Mouse (Mus musculus): Measurements from ENCODE around the gene Prrg2.
A peak's percentile ranks its signal among the peaks of the same experiment; 100 is the strongest.

Prrg2 gene

DNA sequence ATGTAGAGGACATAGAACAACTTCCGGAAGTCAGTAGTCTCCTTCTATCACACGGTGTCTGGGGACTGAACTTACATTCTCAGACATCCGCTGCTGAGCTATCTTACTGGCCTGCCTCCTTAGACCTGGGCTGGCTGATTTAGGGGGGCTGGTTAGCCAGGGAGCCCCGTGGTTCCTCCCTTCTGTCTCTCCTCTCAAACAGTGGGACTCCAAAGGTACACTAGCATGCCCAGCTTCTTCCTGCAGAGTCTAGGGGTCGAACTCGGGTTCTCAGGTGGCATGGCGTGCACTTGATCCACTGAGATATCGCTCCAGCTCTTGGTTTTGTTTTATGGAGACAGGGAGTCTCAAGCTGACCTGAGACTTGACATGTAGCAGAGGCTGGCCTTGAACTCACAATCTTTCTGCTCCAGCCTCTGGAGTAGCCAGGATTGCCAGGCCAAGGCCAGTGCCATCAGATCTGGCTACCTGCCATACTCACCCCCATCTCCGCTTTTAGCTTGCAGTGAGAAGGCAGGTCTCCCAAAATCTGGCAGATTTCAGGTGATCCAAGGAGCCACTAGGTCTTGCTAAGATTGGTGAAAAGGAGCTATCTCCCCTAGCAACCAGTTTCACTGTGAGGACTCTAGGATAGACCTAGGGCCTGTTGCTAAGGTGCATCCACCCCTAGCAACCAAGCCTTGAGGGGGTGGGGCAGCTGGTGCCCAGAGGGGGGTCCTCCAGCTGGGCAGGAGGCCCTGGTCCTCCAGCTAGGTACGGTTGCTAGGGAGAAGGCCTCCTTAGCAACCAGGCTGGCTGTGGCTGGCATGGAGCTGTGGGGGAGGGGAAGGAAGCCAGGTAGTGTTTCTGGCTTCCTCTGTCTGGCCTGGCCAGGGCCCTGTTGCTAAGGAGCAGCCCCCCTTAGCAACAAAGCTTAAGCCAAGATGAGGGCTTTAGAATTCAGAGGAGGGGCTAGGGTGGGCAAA, 3.6 kb downstream of the Prrg2 start:
- DNase-seq (ENCODE audit: low read depth, low spot score), result no peak

DNA sequence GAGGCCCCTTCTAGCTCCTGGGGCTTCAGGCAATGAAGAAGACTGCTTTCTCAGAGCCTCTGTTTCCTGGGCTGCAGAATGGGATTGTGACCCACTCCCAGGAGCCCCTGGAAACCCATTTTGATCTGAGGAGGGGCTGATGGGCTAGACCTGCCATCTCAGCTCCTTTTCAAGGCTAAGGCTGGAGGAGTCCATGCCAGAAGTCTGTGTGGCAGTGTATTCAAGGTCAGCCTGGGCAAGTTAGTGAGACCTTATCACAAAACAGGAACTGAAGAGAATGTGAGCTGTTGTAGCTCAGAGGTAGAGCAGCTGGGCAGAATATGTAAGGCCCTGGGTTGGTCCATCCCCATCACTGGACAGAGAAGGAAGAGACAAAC, 5.5 kb downstream of the Prrg2 start:
- DNase-seq (ENCODE audit: low read depth, low spot score), result no peak

DNA sequence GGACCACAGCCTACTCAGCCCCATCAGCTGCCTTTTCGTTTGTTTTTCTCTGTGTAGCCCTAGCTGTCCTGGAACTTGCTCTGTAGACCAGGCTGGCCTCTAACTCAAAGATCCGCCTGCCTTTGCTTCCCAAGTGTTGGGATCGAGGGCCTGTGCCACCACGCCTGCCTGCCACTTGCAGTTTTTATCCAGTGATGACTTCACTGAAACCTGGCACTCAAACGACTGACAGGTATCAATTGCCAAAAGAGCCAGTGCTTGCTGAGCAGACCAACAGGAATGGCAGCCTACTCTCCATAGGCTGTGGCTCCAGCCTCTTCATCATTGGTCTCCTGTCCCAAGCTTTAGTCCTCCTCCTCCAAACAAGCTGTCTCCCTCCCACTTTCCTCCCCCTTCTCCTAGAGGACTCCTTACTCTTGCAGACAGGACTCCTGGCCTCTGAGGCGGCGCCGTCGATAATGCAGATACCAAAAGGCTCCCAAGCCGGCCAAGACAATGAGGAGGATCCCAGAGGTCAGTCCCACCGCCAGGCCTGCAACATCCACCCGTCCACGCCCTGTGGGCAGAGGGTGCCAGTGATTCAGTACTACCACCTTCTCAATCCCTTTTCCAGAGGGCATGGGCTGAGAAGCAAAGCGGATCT, 6.0 kb downstream of the Prrg2 start:
- no peak for DNase-seq (ENCODE audit: low read depth, low spot score)

DNA sequence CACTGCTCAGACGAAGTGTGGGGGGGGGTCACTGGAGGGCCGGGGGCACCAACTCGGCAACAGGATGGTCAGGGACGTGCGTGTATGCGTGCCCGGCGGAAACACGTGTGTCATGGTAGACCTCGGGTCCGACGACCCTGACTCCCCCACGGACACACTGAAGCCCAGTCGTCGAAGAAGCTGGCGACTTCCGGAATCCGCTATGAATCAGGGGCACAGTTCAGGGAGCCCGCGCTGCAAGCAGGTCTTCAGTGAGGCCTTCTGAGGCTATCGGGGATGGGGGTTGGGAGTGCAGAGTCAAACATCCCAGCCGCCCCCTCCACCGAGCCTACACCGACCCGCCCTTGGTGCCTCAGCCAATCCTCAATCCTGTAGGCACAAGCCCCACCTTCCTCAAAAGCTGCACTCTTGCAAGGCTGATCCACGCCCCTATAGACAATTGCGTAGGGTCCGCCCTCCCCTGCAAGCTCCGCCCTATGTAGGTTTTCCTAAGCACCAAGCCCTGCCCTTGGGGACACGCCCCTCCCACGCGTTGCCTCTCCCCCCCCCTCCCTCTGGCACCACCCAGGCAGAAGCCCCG, 8.5 kb downstream of the Prrg2 start:
- DNase-seq (ENCODE audit: low read depth, low spot score), result peak; percentile 85

DNA sequence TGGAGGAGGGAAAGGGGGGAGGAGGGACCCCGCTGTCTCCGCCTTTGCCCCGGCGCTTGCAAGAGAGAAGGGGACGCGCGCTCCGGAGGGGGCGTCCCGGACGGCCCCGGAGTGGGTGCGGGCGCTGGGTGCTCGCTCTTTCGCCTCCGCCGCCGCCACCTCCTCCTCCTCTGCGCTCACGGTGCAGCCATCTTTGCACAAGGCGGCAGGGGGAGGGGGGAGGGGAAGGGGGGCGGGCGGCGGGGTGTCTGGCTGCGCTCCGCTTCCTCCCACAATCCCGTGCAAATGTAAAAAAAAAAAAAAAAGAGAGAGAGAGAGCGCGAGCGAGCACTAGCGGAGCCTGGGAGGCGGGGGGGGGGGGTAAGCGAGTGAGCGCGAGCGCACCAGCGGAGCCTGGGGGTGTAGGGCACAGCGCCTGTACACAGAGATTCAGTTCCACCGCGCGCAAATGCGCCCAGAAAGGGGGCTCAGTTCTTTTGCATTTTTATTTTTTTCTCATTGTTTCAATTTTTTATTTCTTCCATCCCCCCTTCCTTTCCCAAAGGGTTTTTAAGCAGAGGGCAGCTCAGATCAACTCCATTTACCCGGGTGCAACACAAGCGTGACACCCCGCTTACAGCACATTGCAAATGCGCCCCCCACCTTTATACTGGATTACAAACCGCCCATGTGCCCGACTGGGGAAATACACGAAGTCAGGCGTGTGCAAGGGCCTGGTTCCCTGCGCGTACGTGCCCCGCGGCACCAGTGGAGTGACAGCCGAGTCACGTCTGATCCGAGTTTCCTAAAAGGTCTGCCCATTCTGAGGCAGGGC, 9.2 kb downstream of the Prrg2 start:
- peak; percentile 71 for DNase-seq (ENCODE audit: low read depth, low spot score)

DNA sequence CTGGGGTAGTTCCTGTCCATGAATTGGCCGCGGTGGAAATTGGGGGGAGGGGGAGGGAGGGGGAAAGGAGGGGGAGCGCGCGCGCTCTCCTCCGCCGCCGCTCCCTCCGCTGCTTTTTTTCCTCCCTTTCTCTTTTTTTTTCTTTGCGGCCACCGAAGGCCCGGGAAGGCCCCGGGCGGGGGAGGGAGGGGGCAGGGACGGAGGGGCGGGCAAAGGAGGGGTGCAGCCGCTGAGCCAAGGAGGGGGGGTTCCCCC, 9.7 kb downstream of the Prrg2 start, which contains the start of gene Prr12:
Gene Prr12 (minus strand): TSS at position 20 of the 255 bp plus-strand sequence.
- peak; percentile 33 for DNase-seq (ENCODE audit: low read depth, low spot score)

DNA sequence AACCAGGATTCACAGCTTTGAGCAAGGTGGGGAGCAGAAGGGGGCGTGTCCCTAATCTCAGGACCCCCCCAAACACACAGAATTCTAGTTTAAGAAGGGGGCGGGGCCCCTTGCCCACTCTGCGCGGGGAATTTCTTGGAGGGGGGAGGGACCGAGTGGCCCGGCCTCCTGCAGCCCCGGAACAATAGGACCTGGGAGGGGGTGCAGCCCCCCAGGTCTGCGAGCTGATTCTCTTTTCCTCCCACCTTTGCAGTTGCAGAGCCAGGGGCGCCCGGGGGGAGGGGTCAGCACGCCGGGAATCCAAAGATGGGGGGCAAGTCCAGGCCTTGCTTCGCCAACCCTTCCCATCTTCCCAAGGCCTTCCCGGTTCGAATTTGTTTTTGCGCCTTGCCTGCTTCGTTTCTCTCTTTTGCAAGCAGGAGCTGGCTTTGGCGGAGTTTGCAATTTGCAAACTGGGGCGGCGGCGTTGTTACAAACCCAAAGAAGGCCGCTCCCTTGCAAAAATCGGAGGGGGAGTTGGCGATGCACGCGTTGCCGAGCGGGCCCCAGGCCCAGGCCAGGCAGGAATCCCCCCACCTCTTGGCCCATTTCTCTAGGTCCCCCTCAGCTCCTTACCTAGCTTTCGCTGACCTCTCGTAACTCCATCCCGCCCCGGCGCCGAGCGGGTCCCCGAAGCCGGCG, 10.2 kb downstream of the Prrg2 start:
- DNase-seq (ENCODE audit: low read depth, low spot score), result no peak

DNA sequence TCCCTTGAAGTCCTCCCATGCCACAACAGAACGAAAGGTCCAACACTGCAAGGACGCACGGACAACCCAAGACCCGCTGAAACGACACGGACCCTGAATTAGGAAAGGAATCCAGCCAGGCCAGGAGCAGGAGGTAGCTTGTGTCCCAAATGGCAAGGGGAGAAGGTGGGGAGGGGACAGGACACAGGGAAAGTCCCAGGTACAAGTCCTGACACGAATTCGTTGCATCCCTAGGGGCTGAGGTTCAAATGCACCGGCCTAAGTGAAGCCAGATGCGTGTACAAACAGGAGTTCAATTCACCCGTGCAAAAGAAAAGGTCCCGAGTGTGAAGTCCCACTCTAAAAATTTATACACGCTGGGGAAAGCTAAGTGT, 10.9 kb downstream of the Prrg2 start:
- DNase-seq (ENCODE audit: low read depth, low spot score), result no peak

DNA sequence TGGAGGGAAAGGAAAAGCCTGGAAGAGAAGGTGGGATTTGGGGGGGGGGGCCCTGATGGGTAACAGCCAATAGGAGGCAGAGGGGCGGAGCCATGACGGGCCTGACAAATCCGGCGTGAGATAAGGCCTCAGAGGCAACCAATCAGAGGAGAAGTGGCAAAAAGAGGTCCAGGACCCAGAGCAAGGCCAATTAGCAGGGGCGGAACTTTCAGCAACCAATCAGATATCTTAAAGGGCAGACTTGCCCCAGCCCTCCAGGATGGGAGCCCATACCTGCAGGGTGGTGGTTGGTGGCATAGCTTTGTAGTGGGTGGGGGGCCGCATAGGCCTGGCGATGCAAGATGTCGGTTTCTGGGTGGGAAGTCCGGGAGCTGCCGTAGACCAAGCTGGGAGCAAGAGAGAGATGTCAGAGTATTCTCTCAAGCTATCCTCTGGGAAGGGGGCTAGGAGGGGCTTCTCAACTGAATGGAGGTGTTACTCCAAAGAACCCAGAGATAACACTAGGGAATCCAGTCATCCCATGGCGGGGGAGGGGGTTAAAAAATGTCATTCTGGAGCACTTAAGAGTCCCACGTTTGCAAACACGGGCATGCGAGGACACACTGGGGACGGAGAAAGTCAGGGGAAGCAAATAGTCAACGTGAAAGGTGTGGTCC, 11.4 kb downstream of the Prrg2 start:
- peak; percentile 76 for DNase-seq (ENCODE audit: low read depth, low spot score)

DNA sequence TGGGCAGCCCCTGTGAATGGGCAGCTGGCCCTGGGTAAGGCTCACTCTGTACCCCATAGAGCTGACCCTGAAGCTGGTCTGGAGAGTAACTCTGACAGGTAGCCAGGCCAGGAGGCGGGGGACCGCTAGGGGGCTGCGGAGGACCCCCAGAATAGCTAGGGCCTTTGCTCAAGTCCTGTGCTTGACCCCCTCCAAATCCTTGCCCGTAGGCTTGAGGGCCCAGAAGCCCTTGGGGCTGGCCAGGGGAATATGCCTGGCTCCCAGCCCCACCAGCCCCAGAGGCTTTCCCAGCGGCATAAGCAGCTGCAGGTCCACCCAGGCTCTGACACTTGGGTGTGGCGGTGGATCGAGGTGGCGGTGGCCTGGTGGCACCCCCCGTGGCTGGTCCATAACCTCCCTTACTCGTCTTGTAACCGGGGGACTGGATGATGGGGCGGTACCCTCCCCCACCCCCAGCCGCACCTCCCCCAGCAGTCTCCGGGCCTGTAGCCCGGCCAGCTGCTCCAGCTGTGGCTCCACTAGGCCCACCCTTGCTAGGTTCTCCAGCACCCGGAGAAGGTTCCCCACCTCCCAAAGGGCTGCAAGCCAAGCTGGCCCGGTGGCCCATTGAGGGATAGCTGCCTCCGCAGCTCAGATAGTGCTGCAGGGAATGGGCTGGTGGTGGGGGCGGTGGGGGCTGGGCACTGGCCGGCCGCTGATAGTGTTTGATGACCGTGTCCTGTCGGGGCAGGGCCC, 13.4 kb downstream of the Prrg2 start:
- DNase-seq (ENCODE audit: low read depth, low spot score), result no peak

DNA sequence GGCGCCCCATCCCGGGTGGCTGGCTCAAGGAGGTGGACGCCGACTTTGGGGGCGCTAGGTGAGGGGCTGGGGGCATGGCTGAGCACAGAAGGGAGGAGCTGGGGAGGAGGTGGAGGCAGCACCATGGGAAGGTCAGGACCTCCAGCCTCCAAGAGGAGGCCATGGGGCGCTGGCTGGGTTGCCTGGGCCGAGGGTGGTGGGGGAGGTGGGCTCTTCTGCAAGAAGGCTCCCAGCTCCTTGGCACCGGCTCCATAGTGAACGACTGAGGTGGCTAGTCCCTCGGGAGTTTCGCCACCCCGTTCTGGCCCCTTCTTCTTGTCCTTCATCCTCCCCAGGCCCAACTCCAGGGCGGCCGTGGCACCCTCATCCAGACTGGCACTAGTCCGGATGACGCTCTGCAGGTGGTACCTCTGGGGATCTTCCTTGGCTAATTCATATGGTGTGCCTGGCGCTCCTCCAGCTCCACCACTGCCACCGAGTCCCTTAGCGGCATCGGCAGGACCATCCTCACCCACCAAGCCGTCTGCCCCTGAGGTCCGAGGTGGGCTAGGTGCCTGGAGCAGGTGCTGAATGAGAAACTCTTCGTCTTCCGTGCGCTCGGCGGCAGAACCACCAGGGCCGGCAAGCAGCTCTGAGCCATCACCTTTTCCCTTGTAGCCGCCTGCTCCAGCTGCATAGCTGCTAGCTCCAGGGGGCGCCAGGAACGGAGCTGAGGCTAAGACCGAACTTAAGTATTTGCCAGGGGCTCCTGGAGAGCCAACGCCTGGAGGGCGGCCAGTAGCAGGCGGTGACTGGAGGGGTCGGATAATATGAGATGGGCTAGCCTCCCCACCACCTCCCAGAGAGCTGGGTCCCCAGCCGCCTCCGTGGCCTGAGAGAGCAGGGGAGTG, 14.2 kb downstream of the Prrg2 start:
- no peak for DNase-seq (ENCODE audit: low read depth, low spot score)

DNA sequence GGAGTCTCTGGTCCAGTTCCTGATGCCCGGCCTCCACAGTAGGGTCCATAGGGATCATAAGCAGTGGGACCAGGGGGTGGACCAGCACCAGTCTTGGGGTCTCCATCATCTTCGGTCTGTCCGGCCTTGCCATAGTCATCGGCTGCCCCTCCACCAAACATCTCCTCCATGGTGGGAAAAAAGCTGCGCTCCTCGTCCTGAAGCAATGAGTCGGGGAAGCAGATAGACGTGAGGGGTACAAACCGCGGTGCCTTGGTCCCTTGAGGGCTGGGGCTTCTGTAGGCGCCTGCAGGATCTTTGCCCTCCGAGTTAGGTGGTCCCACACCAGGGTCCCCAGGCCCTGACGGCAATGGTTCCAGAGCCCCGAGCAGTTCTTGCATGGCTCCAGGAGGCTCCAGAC, 15.0 kb downstream of the Prrg2 start:
- DNase-seq (ENCODE audit: low read depth, low spot score), result no peak

DNA sequence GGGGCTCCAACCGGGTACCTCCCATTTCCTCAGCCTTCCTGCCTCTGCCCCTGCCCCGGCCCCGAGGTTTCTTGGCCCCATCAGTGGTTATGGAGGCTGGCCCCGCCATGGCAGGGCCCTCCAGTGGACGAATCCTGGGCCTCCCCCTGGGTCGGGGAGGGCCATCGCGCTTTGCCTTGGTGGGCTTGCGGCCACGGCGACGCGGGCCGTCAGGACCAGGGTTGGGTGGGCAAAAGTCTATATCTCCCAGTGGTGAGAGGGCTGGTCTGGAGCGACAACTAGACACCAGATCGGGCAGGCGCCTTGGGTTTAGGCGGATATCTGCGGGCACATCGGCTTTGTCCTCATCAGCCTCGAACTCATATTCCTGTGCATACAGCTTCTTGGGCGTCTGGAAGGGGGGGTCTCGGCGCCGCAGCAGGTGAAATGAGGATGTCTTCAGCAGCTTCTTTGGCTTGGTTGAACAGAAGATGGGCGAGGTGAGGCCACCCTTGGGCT, 15.6 kb downstream of the Prrg2 start:
- DNase-seq (ENCODE audit: low read depth, low spot score), result no peak

DNA sequence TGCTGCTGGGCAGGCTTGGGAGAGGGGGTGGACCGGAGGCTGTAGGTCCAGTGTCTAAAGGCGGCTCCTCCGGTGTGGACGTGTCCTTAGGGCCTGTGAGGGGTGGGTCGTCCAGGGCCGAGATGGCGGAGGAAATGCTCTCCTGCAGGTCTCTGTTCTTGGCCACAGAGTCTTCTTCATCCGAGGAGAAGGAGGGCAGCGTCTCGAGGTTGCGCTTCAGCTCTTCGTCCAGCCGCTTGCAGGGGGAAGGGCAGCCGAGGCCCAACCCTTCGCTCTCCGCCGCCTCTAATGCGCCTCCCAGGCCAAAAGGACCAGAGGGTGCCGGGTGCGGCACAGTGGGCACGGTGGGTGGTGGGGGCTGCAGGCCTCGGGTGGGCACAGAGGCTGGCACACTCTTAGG, 16.7 kb downstream of the Prrg2 start:
- DNase-seq (ENCODE audit: low read depth, low spot score), result no peak

DNA sequence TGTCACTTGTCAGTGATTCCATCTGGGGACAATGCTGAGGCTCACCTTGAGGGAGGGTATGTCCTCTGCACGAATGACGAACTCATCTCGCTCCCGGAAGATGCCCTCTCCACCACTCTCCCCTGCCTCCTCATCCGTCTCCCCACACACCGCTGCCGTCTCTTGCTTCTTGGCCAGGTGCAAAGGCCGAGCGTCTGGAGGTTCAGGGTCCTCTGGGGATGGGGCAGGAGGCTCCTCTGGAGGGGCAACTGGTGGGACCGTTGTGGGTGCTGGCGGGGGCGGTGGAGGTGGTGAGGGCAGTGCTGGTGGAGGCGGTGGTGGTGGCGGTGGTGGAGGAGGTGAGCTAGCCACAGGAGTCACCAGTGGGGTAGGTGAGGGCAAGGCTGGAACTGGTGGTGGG, 19.2 kb downstream of the Prrg2 start:
- no peak for DNase-seq (ENCODE audit: low read depth, low spot score)

DNA sequence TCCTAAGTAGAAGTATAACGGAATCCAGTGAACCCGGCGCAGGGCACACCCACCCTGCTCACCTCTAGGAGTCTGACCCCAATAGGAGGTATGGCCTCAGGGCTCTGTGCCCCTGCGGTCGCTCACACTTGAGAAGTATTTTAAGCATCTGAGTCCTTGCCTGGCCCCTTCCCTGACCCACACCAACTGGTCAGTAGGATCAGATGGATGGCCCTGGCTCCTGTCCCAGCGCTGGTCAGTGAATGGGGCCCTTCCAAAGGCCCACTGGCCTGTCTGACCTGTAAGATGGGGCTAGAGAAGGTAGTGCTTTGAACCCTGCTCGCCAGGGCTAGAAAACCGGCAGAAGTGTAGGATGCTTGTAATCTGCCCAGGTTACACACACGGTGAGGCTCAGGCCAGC, 21.6 kb downstream of the Prrg2 start:
- no peak for DNase-seq (ENCODE audit: low read depth, low spot score)

DNA sequence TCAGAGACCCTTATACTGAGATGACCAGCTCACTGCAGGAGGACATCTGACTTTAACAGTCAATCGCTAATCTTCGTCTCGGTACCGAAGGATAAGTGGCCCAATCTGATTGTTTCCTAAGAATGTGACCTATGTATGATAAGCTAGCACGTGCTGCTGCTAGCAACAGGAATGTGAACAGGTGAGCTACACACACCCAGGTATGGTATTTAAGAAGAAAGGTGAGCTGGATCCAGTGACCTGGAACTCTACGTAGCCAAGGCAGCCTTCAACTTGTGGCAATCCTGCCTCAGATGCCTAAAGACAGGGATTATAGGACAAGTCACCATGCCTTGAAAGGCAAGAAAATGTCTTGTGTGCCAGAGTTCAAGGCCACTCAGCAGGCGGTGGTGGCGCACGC, 24.1 kb downstream of the Prrg2 start:
- no peak for DNase-seq (ENCODE audit: low read depth, low spot score)

DNA sequence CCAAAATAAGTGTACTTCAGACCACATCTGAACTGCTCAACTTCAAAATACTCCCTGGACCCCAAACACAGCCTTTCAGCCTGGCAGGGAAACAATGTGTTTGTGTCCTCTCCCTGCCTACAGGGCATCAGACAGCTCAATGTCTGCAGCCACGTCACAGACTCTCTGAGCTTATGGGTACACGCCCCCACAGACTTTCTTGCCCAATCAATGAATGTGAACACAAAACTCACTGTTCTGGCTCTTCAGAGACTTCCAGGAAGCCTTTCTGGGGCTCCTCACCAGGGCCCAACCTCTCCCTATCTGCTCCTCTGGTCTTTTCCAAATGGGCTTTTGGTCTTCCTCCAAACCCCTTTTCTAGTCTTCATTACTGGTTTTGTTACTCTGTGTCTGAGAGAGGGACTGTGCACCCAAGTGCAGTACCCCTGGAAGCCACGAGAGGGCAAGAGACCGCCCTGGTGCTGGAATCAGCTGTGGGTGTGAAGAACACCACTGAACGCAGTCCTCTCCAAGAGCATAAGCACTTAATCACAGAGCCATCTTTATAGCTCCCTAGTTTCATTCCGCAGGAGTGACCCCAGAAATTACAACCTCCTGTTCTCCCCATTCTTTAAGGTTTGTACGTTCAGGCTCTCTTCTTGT, 24.6 kb downstream of the Prrg2 start:
- DNase-seq (ENCODE audit: low read depth, low spot score), result no peak

DNA sequence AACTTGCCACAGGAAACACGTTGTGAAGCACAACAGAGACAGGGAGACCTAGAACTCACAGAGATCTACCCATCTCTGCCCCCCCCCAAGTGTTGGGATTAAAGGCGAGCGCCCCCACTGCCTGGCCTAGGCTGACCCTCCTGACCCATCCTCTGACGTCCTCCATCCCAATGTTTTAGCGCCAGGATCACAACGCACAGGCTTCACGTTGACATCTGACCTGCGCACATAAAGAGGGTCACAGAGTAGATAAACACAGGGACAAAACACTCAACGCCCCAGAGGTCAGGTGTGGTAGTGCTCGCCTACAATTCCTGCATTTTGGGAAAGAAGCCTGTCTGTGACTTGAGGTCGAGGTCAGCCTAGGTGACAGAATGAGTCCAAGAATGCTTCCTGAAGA, 25.8 kb downstream of the Prrg2 start:
- DNase-seq (ENCODE audit: low read depth, low spot score), result no peak

Data from retina, postnatal 7 days (tissue).